Mouse (Mus musculus): Measurements from ENCODE around the gene Tns1.

Gene Tns1

GRCm38 (mm10) chr1:73860421-73860820 lies 263.8 kb downstream of the Tns1 start:
- DNase-seq (ENCODE audit: low spot score in 2 of 2) = no peak
